Mouse (Mus musculus): ENCODE results near the gene Adsl. TPM values are rescaled to one million over a fixed set of nuclear protein-coding genes. Genes with fewer than 3 reads are reported as not detected.

Gene Adsl
- polyA plus RNA-seq, 1 experiment from 2014 or later, result 78.5 TPM

DNA sequence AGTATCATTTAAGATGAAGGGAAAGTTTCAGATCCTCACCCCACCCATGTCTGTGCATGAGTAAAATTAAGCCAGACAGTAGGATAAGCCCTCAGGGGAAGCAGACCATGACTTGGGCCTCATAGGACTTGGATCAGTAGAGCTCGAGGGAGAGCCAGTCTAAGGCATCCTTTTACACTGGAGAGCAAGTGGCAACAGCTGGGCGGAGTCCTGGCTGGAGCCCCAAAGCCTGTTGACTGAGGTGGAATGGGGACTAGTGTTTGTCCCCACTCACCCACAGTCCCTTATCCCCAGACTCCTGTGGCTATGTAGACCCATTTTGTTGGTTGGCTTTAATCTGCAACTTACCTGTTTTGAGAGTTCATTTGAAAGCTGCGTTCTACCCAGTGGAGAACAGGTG is 36.1 kb upstream of the Adsl start:
- no peak for TF ChIP-seq CTCF (IDR thresholded peaks at IDR 0.05; ENCODE audit: low read depth)
- ATAC-seq (replicated peaks; ENCODE audit: low FRiP score, low read depth) (no peak), DNase-seq (ENCODE audit: low spot score) (no peak)
- Histone ChIP-seq H3K4me1 (replicated peaks; ENCODE audit: insufficient read depth, low read length) (no peaks in the 10 kb centered on the region), H3K27ac (no peak overlapping the region), H3K9me3 (replicated peaks; ENCODE audit: low read length) (no peaks in the 10 kb centered on the region), H3K9ac (ENCODE audit: low read depth, low read length) (no peak overlapping the region), H3K36me3 (ENCODE audit: insufficient read depth, low read length) (peaks cover 38% of the 10 kb centered on the region), H3K4me2 (ENCODE audit: low read length) (no peak overlapping the region), H3K4me3 (replicated peaks; ENCODE audit: low read depth, low read length) (no peak overlapping the region), H3K27me3 (ENCODE audit: insufficient read depth, low read length) (no peaks in the 10 kb centered on the region)
- WGBS, result 73% methylated on average over 3 of the region's 3 CpGs

DNA sequence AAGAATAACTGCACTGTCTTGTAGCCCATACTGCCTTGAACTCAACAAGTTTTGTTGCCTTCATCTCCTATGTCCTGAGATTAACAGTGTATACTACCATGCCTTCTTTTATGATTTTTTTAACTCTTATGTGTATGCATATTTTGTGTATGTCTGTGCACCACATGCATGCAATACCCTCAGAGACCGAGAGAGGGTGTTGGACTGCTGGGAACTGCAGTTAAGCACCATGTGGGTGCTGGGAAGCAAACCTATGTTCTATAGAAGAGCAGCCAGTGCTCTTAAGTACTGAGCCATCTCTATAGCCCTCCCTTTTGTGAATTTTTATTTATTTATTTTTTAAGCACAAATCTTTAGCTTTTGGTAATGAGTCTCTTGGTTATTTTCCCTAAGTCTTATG is 34.5 kb upstream of the Adsl start:
- no peak for TF ChIP-seq CTCF (IDR thresholded peaks at IDR 0.05; ENCODE audit: low read depth)
- no peak overlapping the region for H3K4me3 ChIP-seq (replicated peaks; ENCODE audit: low read depth, low read length)
- no peak overlapping the region for H3K4me2 ChIP-seq (ENCODE audit: low read length)
- no peak overlapping the region for H3K9ac ChIP-seq (ENCODE audit: low read depth, low read length)
- H3K27me3 ChIP-seq (ENCODE audit: insufficient read depth, low read length), result no peaks in the 10 kb centered on the region
- peaks cover 40% of the 10 kb centered on the region for H3K36me3 ChIP-seq (ENCODE audit: insufficient read depth, low read length)
- H3K9me3 ChIP-seq (replicated peaks; ENCODE audit: low read length), result no peaks in the 10 kb centered on the region
- 97% methylated on average over 1 of the region's 1 CpGs for WGBS
- ATAC-seq (replicated peaks; ENCODE audit: low FRiP score, low read depth) (no peak), DNase-seq (ENCODE audit: low spot score) (no peak)
- no peak overlapping the region for H3K27ac ChIP-seq
- no peaks in the 10 kb centered on the region for H3K4me1 ChIP-seq (replicated peaks; ENCODE audit: insufficient read depth, low read length)

DNA sequence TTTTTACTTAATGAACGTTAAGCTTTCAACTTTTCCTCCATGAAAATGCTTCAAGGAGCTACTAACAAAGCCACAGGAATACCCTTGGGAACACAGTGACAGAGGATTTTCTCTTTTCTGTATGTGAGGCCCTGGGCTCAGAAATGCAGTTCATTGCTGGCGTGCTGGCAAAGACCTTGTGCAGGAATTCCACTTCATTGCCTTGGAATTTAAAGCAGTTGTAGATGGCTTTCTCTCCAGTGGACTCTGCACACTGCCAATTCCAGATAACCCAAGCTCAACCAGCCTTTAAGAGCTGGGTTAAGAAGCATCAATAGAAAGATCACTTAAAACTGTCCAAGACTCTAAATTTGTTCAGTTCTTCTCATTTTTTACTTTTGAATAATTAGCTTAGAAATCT is 32.4 kb upstream of the Adsl start:
- 68% methylated on average over 2 of the region's 2 CpGs for WGBS
- ATAC-seq (replicated peaks; ENCODE audit: low FRiP score, low read depth) (no peak), DNase-seq (ENCODE audit: low spot score) (peak; percentile 11)
- TF ChIP-seq CTCF (IDR thresholded peaks at IDR 0.05; ENCODE audit: low read depth), result no peak
- Histone ChIP-seq H3K9ac (ENCODE audit: low read depth, low read length) (no peak overlapping the region), H3K4me2 (ENCODE audit: low read length) (no peak overlapping the region), H3K27ac (0 out of 2 replicates have a peak overlapping the region, but pooled peaks have one; percentile 25), H3K9me3 (replicated peaks; ENCODE audit: low read length) (no peaks in the 10 kb centered on the region), H3K27me3 (ENCODE audit: insufficient read depth, low read length) (no peaks in the 10 kb centered on the region), H3K4me3 (replicated peaks; ENCODE audit: low read depth, low read length) (no peak overlapping the region), H3K36me3 (ENCODE audit: insufficient read depth, low read length) (peaks cover 46% of the 10 kb centered on the region), H3K4me1 (replicated peaks; ENCODE audit: insufficient read depth, low read length) (no peaks in the 10 kb centered on the region)

DNA sequence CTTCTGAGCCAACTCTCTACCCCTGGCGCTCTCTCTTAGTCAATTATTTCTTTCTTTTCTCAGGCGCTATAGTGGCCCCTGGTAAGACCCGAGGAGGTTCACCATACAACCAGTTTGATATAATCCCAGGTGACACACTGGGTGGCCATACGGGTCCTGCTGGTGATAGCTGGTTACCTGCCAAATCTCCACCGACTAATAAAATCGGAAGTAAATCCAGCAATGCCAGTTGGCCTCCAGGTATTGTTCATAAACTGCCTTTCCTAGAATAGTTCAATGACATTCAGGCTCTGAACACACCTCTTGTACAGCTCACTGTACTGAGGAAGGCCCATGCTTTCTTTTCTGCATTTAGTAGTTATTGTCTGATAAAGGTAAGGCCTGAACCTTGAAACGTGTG is 31.7 kb upstream of the Adsl start:
- H3K4me3 ChIP-seq (replicated peaks; ENCODE audit: low read depth, low read length), result no peak overlapping the region
- H3K27me3 ChIP-seq (ENCODE audit: insufficient read depth, low read length), result no peaks in the 10 kb centered on the region
- ATAC-seq (replicated peaks; ENCODE audit: low FRiP score, low read depth) (no peak), DNase-seq (ENCODE audit: low spot score) (no peak)
- H3K4me1 ChIP-seq (replicated peaks; ENCODE audit: insufficient read depth, low read length), result no peaks in the 10 kb centered on the region
- H3K9ac ChIP-seq (ENCODE audit: low read depth, low read length), result no peak overlapping the region
- 0 out of 2 replicates have a peak overlapping the region, but pooled peaks have one; percentile 25 for H3K27ac ChIP-seq
- TF ChIP-seq CTCF (IDR thresholded peaks at IDR 0.05; ENCODE audit: low read depth), result no peak
- H3K36me3 ChIP-seq (ENCODE audit: insufficient read depth, low read length), result peaks cover 41% of the 10 kb centered on the region
- H3K4me2 ChIP-seq (ENCODE audit: low read length), result no peak overlapping the region
- no peaks in the 10 kb centered on the region for H3K9me3 ChIP-seq (replicated peaks; ENCODE audit: low read length)
- 88% methylated on average over 7 of the region's 7 CpGs for WGBS

DNA sequence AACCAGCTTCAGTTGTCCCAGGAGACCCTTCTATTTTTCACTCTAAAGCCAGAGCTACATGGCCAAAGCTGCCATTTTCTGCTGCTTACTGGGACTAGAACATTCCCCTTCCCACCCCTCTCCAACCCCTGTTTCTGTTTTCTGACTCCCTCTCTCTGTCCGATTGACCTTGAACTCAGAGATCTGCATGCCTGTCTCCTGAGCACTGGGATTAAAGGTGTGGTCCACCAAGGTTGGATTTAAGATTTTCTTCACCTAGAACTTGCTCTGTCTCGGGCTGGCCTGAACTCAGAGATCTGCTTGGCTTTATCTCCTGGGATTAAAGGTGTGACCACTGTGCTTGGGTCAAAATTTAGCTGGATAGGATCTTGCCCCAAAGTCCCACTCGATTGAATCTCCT is 27.9 kb upstream of the Adsl start:
- TF ChIP-seq CTCF (IDR thresholded peaks at IDR 0.05; ENCODE audit: low read depth), result no peak
- DNase-seq (ENCODE audit: low spot score) (no peak), ATAC-seq (replicated peaks; ENCODE audit: low FRiP score, low read depth) (no peak)
- H3K27me3 ChIP-seq (ENCODE audit: insufficient read depth, low read length), result no peaks in the 10 kb centered on the region
- no peak overlapping the region for H3K27ac ChIP-seq
- WGBS, result 94% methylated on average over 3 of the region's 3 CpGs
- H3K9ac ChIP-seq (ENCODE audit: low read depth, low read length), result no peak overlapping the region
- no peaks in the 10 kb centered on the region for H3K4me1 ChIP-seq (replicated peaks; ENCODE audit: insufficient read depth, low read length)
- H3K4me3 ChIP-seq (replicated peaks; ENCODE audit: low read depth, low read length), result no peak overlapping the region
- no peaks in the 10 kb centered on the region for H3K9me3 ChIP-seq (replicated peaks; ENCODE audit: low read length)
- H3K36me3 ChIP-seq (ENCODE audit: insufficient read depth, low read length), result peaks cover 42% of the 10 kb centered on the region
- no peak overlapping the region for H3K4me2 ChIP-seq (ENCODE audit: low read length)

DNA sequence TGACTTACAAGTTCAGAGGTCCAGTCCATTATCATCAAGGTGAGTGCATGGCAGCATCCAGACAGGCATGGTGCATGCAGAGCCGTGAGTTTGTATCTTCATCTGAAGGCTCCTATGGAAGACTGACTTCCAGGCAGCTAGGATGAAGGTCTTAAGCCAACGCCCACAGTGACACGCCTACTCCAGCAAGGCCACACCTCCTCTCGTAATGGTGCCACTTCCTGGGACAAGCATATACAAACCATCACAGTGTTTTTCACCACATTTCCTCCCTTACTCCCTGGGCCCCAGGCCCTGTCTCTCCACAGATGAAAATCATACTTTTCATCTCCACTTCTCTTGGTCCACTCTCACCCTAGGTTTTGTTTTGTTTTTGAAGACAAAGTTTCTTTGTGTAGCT is 26.5 kb upstream of the Adsl start:
- DNase-seq (ENCODE audit: low spot score) (no peak), ATAC-seq (replicated peaks; ENCODE audit: low FRiP score, low read depth) (no peak)
- WGBS, result 76% methylated on average over 4 of the region's 4 CpGs
- no peak overlapping the region for H3K4me3 ChIP-seq (replicated peaks; ENCODE audit: low read depth, low read length)
- H3K9ac ChIP-seq (ENCODE audit: low read depth, low read length), result no peak overlapping the region
- H3K27ac ChIP-seq, result no peak overlapping the region
- TF ChIP-seq CTCF (IDR thresholded peaks at IDR 0.05; ENCODE audit: low read depth), result no peak
- H3K9me3 ChIP-seq (replicated peaks; ENCODE audit: low read length), result no peaks in the 10 kb centered on the region
- peaks cover 43% of the 10 kb centered on the region for H3K36me3 ChIP-seq (ENCODE audit: insufficient read depth, low read length)
- H3K4me1 ChIP-seq (replicated peaks; ENCODE audit: insufficient read depth, low read length), result no peaks in the 10 kb centered on the region
- no peak overlapping the region for H3K4me2 ChIP-seq (ENCODE audit: low read length)
- H3K27me3 ChIP-seq (ENCODE audit: insufficient read depth, low read length), result no peaks in the 10 kb centered on the region

DNA sequence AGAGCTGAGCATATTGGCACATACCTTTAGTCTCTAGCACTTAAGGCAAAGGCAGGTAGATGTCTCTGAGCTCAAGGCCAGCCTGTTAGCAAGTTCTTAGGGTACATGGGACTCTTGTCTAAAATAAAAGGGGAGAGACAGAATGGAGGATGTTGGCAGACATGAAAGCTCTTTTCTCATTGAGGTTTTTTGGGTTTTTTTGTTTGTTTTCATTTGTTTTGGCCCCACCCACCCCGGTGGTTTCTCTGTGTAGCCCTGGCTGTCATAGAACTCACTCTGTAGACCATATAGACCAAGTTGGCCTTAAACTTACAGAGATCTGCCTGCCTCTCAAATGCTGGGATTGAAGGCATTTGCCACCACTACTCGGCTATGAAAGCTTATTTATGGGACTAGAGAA is 24.1 kb upstream of the Adsl start:
- H3K36me3 ChIP-seq (ENCODE audit: insufficient read depth, low read length), result peaks cover 48% of the 10 kb centered on the region
- ATAC-seq (replicated peaks; ENCODE audit: low FRiP score, low read depth), result no peak
- H3K4me2 ChIP-seq (ENCODE audit: low read length), result no peak overlapping the region

More for the DNA sequence above, 24.1 kb upstream of the Adsl start:
- TF ChIP-seq CTCF (IDR thresholded peaks at IDR 0.05; ENCODE audit: low read depth), result no peak
- Histone ChIP-seq H3K9me3 (replicated peaks; ENCODE audit: low read length) (no peaks in the 10 kb centered on the region), H3K27me3 (ENCODE audit: insufficient read depth, low read length) (no peaks in the 10 kb centered on the region), H3K4me3 (replicated peaks; ENCODE audit: low read depth, low read length) (no peak overlapping the region), H3K9ac (ENCODE audit: low read depth, low read length) (no peak overlapping the region), H3K27ac (no peak overlapping the region), H3K4me1 (replicated peaks; ENCODE audit: insufficient read depth, low read length) (no peaks in the 10 kb centered on the region)
- no peak for DNase-seq (ENCODE audit: low spot score)
- WGBS, result 94% methylated on average over 2 of the region's 2 CpGs

Measured in kidney, postnatal 0 days (tissue).